Mouse (Mus musculus) bone marrow, adult 2 months (tissue): ENCODE results near the gene Phldb2.

Experiments
- CTCF ChIP-seq: fragments of 200-500 bp; IDR thresholded peaks from 2 replicates; pipeline ENCODE4 v1.5.1; 2011; ENCODE audit warnings: low read length, control low read depth; ENCODE audit not compliant: control insufficient read depth, insufficient read depth
- POLR2A ChIP-seq: fragments of 200-500 bp; IDR thresholded peaks from 2 replicates; pipeline ENCODE4 v1.6.1; 2011; ENCODE audit warnings: low read depth, mild to moderate bottlenecking, control low read depth, low read length, borderline replicate concordance; ENCODE audit not compliant: control insufficient read depth

- TF ChIP-seq CTCF (no peak), POLR2A (no peak)
Observed at GRCm38 (mm10) chr16:45718296-45718695, 235.1 kb downstream of the Phldb2 start.
